Mouse (Mus musculus) erythroblast, embryonic 14.5 days (primary cell): ENCODE measurements around the gene Hao1.

ENCODE experiments used
- GATA1 ChIP-seq: IDR thresholded peaks from 2 replicates; pipeline ENCODE4 v1.6.1; 2012; ENCODE audit warnings: low read length, inconsistent platforms, mixed read lengths
- TAL1 ChIP-seq: IDR thresholded peaks from 3 replicates; pipeline ENCODE4 v1.6.1; 2012; ENCODE audit warnings: low read length, inconsistent platforms, mixed read lengths

DNA sequence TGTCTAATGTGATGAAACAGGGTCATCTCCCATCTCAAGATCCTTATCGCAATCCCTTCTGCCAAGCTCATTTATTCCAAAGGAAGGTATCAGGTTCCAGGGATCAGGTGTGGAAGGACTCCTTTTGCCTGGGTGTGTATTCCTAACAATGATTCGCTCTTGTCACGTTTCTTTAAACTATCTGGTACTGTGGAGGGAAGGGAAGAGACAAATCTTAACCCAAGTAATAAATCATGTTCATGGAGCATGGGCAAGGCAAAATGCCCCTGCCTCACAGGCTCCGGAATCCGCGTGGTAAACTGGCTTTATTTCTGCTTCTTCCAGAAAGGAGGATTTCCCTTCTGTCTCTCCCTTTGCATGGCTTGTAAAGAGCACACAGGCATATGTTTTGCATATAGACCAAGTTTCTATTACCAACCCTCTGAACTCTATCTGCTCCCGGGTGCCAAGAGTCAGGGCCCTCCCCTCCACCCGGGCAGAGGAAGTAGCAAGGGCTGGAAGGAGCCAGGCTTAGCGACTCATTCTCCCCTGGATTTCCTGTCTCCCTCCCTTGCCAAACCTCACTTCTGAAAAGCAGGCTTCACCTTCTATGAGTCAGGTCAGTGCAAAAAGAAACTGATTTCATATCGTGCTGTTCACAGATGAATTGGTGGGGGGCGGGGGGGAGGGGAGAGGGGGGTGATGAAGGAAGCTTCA lies 26.6 kb downstream of the Hao1 start:
- TF ChIP-seq GATA1 = no peak
- no peak for TF ChIP-seq TAL1
